Mouse (Mus musculus) cerebellum, postnatal 14 days (tissue): ENCODE data around the gene Gabpb2.
A peak's percentile ranks its signal among the peaks of the same experiment; 100 is the strongest.
"Not testable (repeated sequence)": the region's sequence is repeated elsewhere in the genome, so short reads cannot be mapped to it uniquely, and the experiment has no call there.

ENCODE experiments used
- DNase-seq, 2 experiments: peaks; one replicate each; pipeline ENCODE4 v3.0.0; 2021; ENCODE audit warnings: mixed read lengths in 2 of 2

Gabpb2 gene

GRCm38 (mm10) chr3:95231298-95232221 is 13.8 kb upstream of the Gabpb2 start, which contains the start of gene Mllt11:
Gene Mllt11 (minus strand): TSS chr3:95232171.
- DNase-seq: peak in 1 of 2 experiments; percentile 29

GRCm38 (mm10) chr3:95230495-95231297 is 13.0 kb upstream of the Gabpb2 start:
- no peak for DNase-seq

GRCm38 (mm10) chr3:95229781-95230494 is 12.2 kb upstream of the Gabpb2 start:
- DNase-seq: peak; percentile 41 to 44

- peak; percentile 62 to 65 for DNase-seq
These were observed 11.4 kb upstream of the Gabpb2 start for GRCm38 (mm10) chr3:95228894-95229780.

GRCm38 (mm10) chr3:95228148-95228893 is 10.6 kb upstream of the Gabpb2 start, which contains the start of gene Cdc42se1:
Gene Cdc42se1 (plus strand): TSS chr3:95228732.
- DNase-seq: peak; percentile 87 to 89

- peak in 1 of 2 experiments; percentile 37 for DNase-seq
These were observed 9.5 kb upstream of the Gabpb2 start for GRCm38 (mm10) chr3:95227214-95227613.

GRCm38 (mm10) chr3:95224295-95224694 is 6.6 kb upstream of the Gabpb2 start:
- no peak for DNase-seq

- DNase-seq: no peak
These were observed 5.3 kb upstream of the Gabpb2 start for GRCm38 (mm10) chr3:95223041-95223440.

- peak in 1 of 2 experiments; percentile 29 for DNase-seq
These were observed 886 bp upstream of the Gabpb2 start for GRCm38 (mm10) chr3:95218466-95219137.

GRCm38 (mm10) chr3:95216655-95217254 is 961 bp downstream of the Gabpb2 start:
- no peak for DNase-seq

- no peak for DNase-seq
These were observed 4.1 kb downstream of the Gabpb2 start for GRCm38 (mm10) chr3:95213609-95213975.

- not testable (repeated sequence) for DNase-seq
These were observed 4.7 kb downstream of the Gabpb2 start for GRCm38 (mm10) chr3:95212889-95213608.

- no peak for DNase-seq
These were observed 7.1 kb downstream of the Gabpb2 start for GRCm38 (mm10) chr3:95210585-95210984.

- DNase-seq: no peak
These were observed 9.4 kb downstream of the Gabpb2 start for GRCm38 (mm10) chr3:95208286-95208685.

GRCm38 (mm10) chr3:95203880-95204279 is 13.8 kb downstream of the Gabpb2 start:
- DNase-seq: no peak

- DNase-seq: no peak
These were observed 17.2 kb downstream of the Gabpb2 start for GRCm38 (mm10) chr3:95200562-95200961.

GRCm38 (mm10) chr3:95200132-95200531 is 17.6 kb downstream of the Gabpb2 start:
- no peak for DNase-seq

GRCm38 (mm10) chr3:95199101-95199500 is 18.6 kb downstream of the Gabpb2 start:
- DNase-seq: no peak

GRCm38 (mm10) chr3:95195772-95196171 is 21.9 kb downstream of the Gabpb2 start:
- no peak for DNase-seq
